In the genomic region with DNA sequence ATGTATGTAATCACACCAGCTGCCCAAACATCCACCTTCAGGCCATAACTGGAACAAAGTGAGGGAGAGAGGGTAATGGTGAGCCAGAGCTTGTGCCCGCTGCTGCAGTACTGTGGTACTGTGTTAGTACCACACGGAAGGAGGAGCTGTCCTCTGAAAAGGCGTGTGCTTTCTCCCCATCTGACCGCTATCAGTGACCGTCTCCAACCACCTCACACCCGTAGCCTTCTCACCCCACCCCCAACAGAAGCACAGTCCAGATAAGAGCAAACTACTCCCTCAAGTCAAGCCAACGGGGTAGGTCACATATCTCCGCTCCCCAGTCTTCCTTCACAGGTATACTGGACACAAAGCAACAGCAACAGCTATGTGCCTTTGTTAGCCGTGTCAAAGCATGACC, we compare ENCODE assay signal across 15 mouse cellular contexts.
DNase-seq lines count a peak whose midpoint lies in the region; ATAC-seq and TF ChIP-seq lines count a peak whose summit lies in the region.
"Had no signal": no experiment of that assay in that cellular context is flagged by ENCODE, and none has a peak within 500 bp of the region (broad histone marks: within the 10 kb centered on the region; RNA-seq: fewer than 3 reads in every experiment).

No protein-coding gene starts in this region.

- H3K27me3 ChIP-seq in heart, embryonic 12.5 days (replicated peaks) = no peaks in the 10 kb centered on the region
- no peaks in the 10 kb centered on the region for H3K27me3 ChIP-seq in intestine, embryonic 16.5 days (replicated peaks; ENCODE audit: control insufficient read depth, insufficient read depth, low read length)

- no peak overlapping the region for H3K4me3 ChIP-seq in heart, embryonic 12.5 days
- peak overlapping the region; percentile 59 for H3K4me3 ChIP-seq in bone marrow, adult 2 months (replicated peaks; ENCODE audit: control insufficient read depth, low read depth, low read length)
- no peak overlapping the region for H3K4me3 ChIP-seq in intestine, embryonic 16.5 days (ENCODE audit: low read length)
- H3K4me3 ChIP-seq: gastrocnemius, adult 2 months had no signal

- H3K27ac ChIP-seq in heart, embryonic 12.5 days (ENCODE audit: poor library complexity, severe bottlenecking) = no peak overlapping the region
- peak overlapping the region; percentile 71 for H3K27ac ChIP-seq in bone marrow, adult 2 months (ENCODE audit: control insufficient read depth, insufficient read depth, low read depth, low read length, poor library complexity)
- 0 out of 2 replicates have a peak overlapping the region, but pooled peaks have one; percentile 2 for H3K27ac ChIP-seq in intestine, embryonic 16.5 days (ENCODE audit: low read length)
- H3K27ac ChIP-seq: gastrocnemius, adult 2 months had no signal

- no peak overlapping the region for H3K9ac ChIP-seq in heart, embryonic 12.5 days
- H3K9ac ChIP-seq in intestine, embryonic 16.5 days (ENCODE audit: low read depth, low read length) = no peak overlapping the region

- WGBS in heart, embryonic 12.5 days = 49% methylated on average over 9 of the region's 9 CpGs
- WGBS in bone marrow, adult 2 months = 72% methylated on average over 9 of the region's 9 CpGs
- WGBS in intestine, embryonic 16.5 days = 88% methylated on average over 9 of the region's 9 CpGs

- peaks cover 23% of the 10 kb centered on the region for H3K4me1 ChIP-seq in heart, embryonic 12.5 days (replicated peaks)
- H3K4me1 ChIP-seq in bone marrow, adult 2 months (ENCODE audit: control insufficient read depth, insufficient read depth, low read length) = no peaks in the 10 kb centered on the region; the same call in 1 of the 2 replicates
- peaks cover 2% of the 10 kb centered on the region; the same call in 1 of the 2 replicates for H3K4me1 ChIP-seq in intestine, embryonic 16.5 days (ENCODE audit: control insufficient read depth, insufficient read depth, low read length)

- H3K4me2 ChIP-seq in heart, embryonic 12.5 days = no peak overlapping the region
- H3K4me2 ChIP-seq in intestine, embryonic 16.5 days (ENCODE audit: low read depth, low read length) = no peak overlapping the region

- H3K36me3 ChIP-seq in heart, embryonic 12.5 days = no peaks in the 10 kb centered on the region
- H3K36me3 ChIP-seq in intestine, embryonic 16.5 days (ENCODE audit: control insufficient read depth, insufficient read depth, low read length) = no peaks in the 10 kb centered on the region

- no peak for DNase-seq in heart, adult 11 months
- DNase-seq in urinary bladder, postnatal 36 days (ENCODE audit: low spot score in 2 of 2) = no peak
- no peak for DNase-seq in adrenal gland, adult (ENCODE audit: inconsistent age in 2 of 2, low spot score in 1 of 2)
- DNase-seq: adrenal gland, postnatal 10 days; cerebellum, adult 9-11 months; gastrocnemius, adult 2 months; heart, postnatal 36 days; kidney, adult 2 months; lung, adult 18-20 months had no signal

- ATAC-seq in heart, embryonic 12.5 days (ENCODE audit: insufficient number of reproducible peaks, low FRiP score) = peak; percentile 94
- peak; percentile 83 for ATAC-seq in intestine, embryonic 16.5 days
- peak; percentile 95 for ATAC-seq in megakaryocyte-erythroid progenitor cell, adult 5-6 weeks (replicated peaks; ENCODE audit: low FRiP score, low TSS enrichment, poor library complexity, severe bottlenecking)
- no peak for ATAC-seq in CD4-positive, CD25-positive, alpha-beta regulatory T cell, adult 4 months
- ATAC-seq: midbrain, embryonic 16.5 days had no signal

- no peaks in the 10 kb centered on the region for H3K9me3 ChIP-seq in heart, embryonic 12.5 days (replicated peaks)
- no peaks in the 10 kb centered on the region for H3K9me3 ChIP-seq in intestine, embryonic 16.5 days (ENCODE audit: control insufficient read depth, low read length)

- peak; percentile 82 for TF ChIP-seq POLR2A in bone marrow, adult 2 months (IDR thresholded peaks at IDR 0.05; ENCODE audit: borderline replicate concordance, control insufficient read depth, low read depth, low read length)

- TF ChIP-seq CTCF in bone marrow, adult 2 months (IDR thresholded peaks at IDR 0.05; ENCODE audit: control insufficient read depth, insufficient read depth, low read length) = no peak
